Mouse (Mus musculus): ENCODE measurements around the gene Rpn1.

The Rpn1 gene

GRCm38 (mm10) chr6:88060602-88061001, 23.7 kb upstream of the Rpn1 start:
- peaks cover 37% of the 10 kb centered on the region for H3K4me1 ChIP-seq (replicated peaks; ENCODE audit: low read depth, low read length)
- no peaks in the 10 kb centered on the region for H3K9me3 ChIP-seq (ENCODE audit: low read length)
- H3K27me3 ChIP-seq (ENCODE audit: insufficient read depth, low read length): no peaks in the 10 kb centered on the region
- no peaks in the 10 kb centered on the region for H3K36me3 ChIP-seq (ENCODE audit: insufficient read depth, low read length)
- TF ChIP-seq CTCF (conservative IDR thresholded peaks at IDR 0.05; ENCODE audit: low read length): no peak
- TF ChIP-seq POU5F1 (IDR thresholded peaks at IDR 0.05; ENCODE audit: borderline replicate concordance, low read length): no peak
- TF ChIP-seq NANOG (IDR thresholded peaks at IDR 0.05; ENCODE audit: borderline replicate concordance, low read length): no peak
- no peak overlapping the region for H3K4me3 ChIP-seq (replicated peaks; ENCODE audit: low read length)

GRCm38 (mm10) chr6:88061406-88061805, 22.9 kb upstream of the Rpn1 start:
- peaks cover 30% of the 10 kb centered on the region for H3K4me1 ChIP-seq (replicated peaks; ENCODE audit: low read depth, low read length)
- peak; percentile 37 for TF ChIP-seq CTCF (conservative IDR thresholded peaks at IDR 0.05; ENCODE audit: low read length)
- no peak for TF ChIP-seq POU5F1 (IDR thresholded peaks at IDR 0.05; ENCODE audit: borderline replicate concordance, low read length)
- H3K9me3 ChIP-seq (ENCODE audit: low read length): no peaks in the 10 kb centered on the region
- H3K4me3 ChIP-seq (replicated peaks; ENCODE audit: low read length): no peak overlapping the region
- H3K27me3 ChIP-seq (ENCODE audit: insufficient read depth, low read length): no peaks in the 10 kb centered on the region
- no peaks in the 10 kb centered on the region for H3K36me3 ChIP-seq (ENCODE audit: insufficient read depth, low read length)

DNA sequence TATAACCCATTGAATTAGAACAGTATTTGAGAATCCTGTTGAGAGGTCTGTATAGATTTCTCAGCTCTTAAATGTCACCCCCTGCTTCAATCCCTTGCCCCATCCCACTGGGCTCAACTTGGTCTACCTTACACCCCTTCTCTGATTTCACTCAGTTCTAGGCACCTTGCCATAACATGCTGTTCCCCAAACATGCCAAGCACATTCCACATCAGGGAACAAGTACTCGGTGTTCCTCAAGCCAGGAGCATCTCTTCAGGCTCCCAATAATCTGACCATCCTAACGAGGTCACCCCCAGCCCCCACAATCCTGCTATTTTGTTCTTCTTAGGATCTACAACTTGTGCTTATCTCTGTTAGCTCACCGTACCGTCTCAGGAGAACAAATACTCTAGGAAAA, 21.9 kb upstream of the Rpn1 start:
- H3K27me3 ChIP-seq (ENCODE audit: insufficient read depth, low read length): no peaks in the 10 kb centered on the region
- peaks cover 30% of the 10 kb centered on the region for H3K4me1 ChIP-seq (replicated peaks; ENCODE audit: low read depth, low read length)
- H3K9me3 ChIP-seq (ENCODE audit: low read length): no peaks in the 10 kb centered on the region
- no peaks in the 10 kb centered on the region for H3K36me3 ChIP-seq (ENCODE audit: insufficient read depth, low read length)
- H3K4me3 ChIP-seq (replicated peaks; ENCODE audit: low read length): no peak overlapping the region
- TF ChIP-seq POU5F1 (IDR thresholded peaks at IDR 0.05; ENCODE audit: borderline replicate concordance, low read length): no peak
- no peak for TF ChIP-seq NANOG (IDR thresholded peaks at IDR 0.05; ENCODE audit: borderline replicate concordance, low read length)
- no peak for TF ChIP-seq CTCF (conservative IDR thresholded peaks at IDR 0.05; ENCODE audit: low read length)

DNA sequence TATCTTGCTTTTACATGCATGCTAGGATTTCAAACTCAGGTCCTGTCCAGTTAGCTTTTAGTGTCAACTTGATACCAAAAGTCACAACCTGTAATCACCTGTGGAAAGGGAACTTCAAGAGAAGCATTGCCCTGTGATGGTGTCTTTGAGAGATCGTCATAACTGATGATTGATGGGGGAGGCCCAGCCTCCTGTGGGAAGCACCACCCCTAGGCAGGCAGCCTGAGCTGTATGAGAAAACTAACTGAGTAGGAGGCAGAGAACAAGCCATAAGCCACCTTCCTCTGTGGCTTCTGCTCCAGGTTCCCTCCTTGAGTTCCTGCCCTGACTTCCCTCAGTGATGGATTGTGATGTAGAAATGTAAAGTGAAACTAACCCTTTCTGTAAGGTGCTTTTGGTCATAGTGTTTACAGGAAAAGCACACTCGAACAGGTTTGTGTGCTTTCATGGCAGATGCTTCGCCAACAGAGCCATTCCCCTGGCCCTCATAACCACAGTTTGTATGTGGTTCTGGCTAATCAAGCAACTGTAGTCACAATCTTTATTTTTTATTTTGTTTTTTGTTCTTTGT, 20.1 kb upstream of the Rpn1 start:
- Histone ChIP-seq H3K36me3 (ENCODE audit: insufficient read depth, low read length) (no peaks in the 10 kb centered on the region), H3K27me3 (ENCODE audit: insufficient read depth, low read length) (no peaks in the 10 kb centered on the region)
- TF ChIP-seq POU5F1 (IDR thresholded peaks at IDR 0.05; ENCODE audit: borderline replicate concordance, low read length) (no peak), CTCF (conservative IDR thresholded peaks at IDR 0.05; ENCODE audit: low read length) (no peak), NANOG (IDR thresholded peaks at IDR 0.05; ENCODE audit: borderline replicate concordance, low read length) (no peak)

GRCm38 (mm10) chr6:88065116-88065515, 19.2 kb upstream of the Rpn1 start:
- no peak for TF ChIP-seq POU5F1 (IDR thresholded peaks at IDR 0.05; ENCODE audit: borderline replicate concordance, low read length)
- TF ChIP-seq NANOG (IDR thresholded peaks at IDR 0.05; ENCODE audit: borderline replicate concordance, low read length): no peak
- no peak for TF ChIP-seq CTCF (conservative IDR thresholded peaks at IDR 0.05; ENCODE audit: low read length)
- H3K4me3 ChIP-seq (replicated peaks; ENCODE audit: low read length): no peak overlapping the region
- no peaks in the 10 kb centered on the region for H3K9me3 ChIP-seq (ENCODE audit: low read length)
- peaks cover 22% of the 10 kb centered on the region for H3K4me1 ChIP-seq (replicated peaks; ENCODE audit: low read depth, low read length)
- H3K27me3 ChIP-seq (ENCODE audit: insufficient read depth, low read length): no peaks in the 10 kb centered on the region
- no peaks in the 10 kb centered on the region for H3K36me3 ChIP-seq (ENCODE audit: insufficient read depth, low read length)

More for the DNA sequence above, 20.1 kb upstream of the Rpn1 start:
- no peaks in the 10 kb centered on the region for H3K9me3 ChIP-seq (ENCODE audit: low read length)
- H3K4me3 ChIP-seq (replicated peaks; ENCODE audit: low read length): no peak overlapping the region
- H3K4me1 ChIP-seq (replicated peaks; ENCODE audit: low read depth, low read length): peaks cover 27% of the 10 kb centered on the region

DNA sequence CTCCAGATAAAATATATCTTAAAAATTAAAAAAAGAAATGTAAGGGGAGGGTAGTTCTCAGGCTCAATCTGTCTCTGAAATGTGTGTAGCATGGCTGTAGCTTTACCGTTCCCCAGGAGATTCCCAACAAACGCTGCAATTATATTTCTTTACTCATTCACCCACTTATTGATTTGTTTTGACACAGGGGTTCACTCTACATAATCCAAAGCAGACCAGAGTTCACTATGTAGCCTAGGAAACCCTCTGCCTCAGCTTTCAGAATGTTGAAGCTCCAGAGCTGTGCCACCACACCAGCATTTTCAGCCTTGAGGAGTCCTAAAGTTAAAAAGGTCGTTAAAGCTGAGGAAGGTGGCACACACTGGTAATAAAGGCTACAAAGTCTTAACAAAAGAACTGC, 18.3 kb upstream of the Rpn1 start:
- Histone ChIP-seq H3K9me3 (ENCODE audit: low read length) (no peaks in the 10 kb centered on the region), H3K27me3 (ENCODE audit: insufficient read depth, low read length) (no peaks in the 10 kb centered on the region), H3K4me3 (replicated peaks; ENCODE audit: low read length) (no peak overlapping the region), H3K36me3 (ENCODE audit: insufficient read depth, low read length) (no peaks in the 10 kb centered on the region), H3K4me1 (replicated peaks; ENCODE audit: low read depth, low read length) (peaks cover 20% of the 10 kb centered on the region)
- TF ChIP-seq NANOG (IDR thresholded peaks at IDR 0.05; ENCODE audit: borderline replicate concordance, low read length) (no peak), CTCF (conservative IDR thresholded peaks at IDR 0.05; ENCODE audit: low read length) (no peak), POU5F1 (IDR thresholded peaks at IDR 0.05; ENCODE audit: borderline replicate concordance, low read length) (no peak)

- H3K27me3 ChIP-seq (ENCODE audit: insufficient read depth, low read length): no peaks in the 10 kb centered on the region
- H3K4me1 ChIP-seq (replicated peaks; ENCODE audit: low read depth, low read length): peaks cover 31% of the 10 kb centered on the region
- H3K36me3 ChIP-seq (ENCODE audit: insufficient read depth, low read length): no peaks in the 10 kb centered on the region
- no peak overlapping the region for H3K4me3 ChIP-seq (replicated peaks; ENCODE audit: low read length)
- TF ChIP-seq CTCF (conservative IDR thresholded peaks at IDR 0.05; ENCODE audit: low read length): no peak
- TF ChIP-seq NANOG (IDR thresholded peaks at IDR 0.05; ENCODE audit: borderline replicate concordance, low read length): no peak
- TF ChIP-seq POU5F1 (IDR thresholded peaks at IDR 0.05; ENCODE audit: borderline replicate concordance, low read length): no peak
- H3K9me3 ChIP-seq (ENCODE audit: low read length): no peaks in the 10 kb centered on the region
These were observed 16.6 kb upstream of the Rpn1 start for GRCm38 (mm10) chr6:88067722-88068121.

DNA sequence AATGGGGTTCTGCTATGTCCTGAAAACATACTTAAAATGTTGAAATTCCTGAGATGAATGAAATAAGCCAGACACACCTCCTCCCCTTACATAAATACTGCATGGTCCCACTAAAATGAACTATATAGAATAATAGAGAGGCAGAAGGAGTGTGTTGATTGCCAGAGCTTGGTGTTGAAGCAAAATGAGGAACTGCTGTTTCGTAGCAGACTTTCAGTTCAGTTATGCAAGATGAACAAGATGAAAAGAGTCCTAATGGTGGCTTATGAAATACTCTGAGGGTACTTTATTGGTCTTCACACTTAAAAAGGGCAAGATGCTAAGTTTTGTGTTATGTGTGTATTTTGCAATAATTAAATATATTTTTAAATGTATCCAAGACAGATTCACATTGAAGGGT, 15.5 kb upstream of the Rpn1 start:
- no peak for TF ChIP-seq CTCF (conservative IDR thresholded peaks at IDR 0.05; ENCODE audit: low read length)
- TF ChIP-seq POU5F1 (IDR thresholded peaks at IDR 0.05; ENCODE audit: borderline replicate concordance, low read length): no peak
- no peak for TF ChIP-seq NANOG (IDR thresholded peaks at IDR 0.05; ENCODE audit: borderline replicate concordance, low read length)

GRCm38 (mm10) chr6:88070468-88070867, 13.8 kb upstream of the Rpn1 start:
- Histone ChIP-seq H3K36me3 (ENCODE audit: insufficient read depth, low read length) (no peaks in the 10 kb centered on the region), H3K4me3 (replicated peaks; ENCODE audit: low read length) (no peak overlapping the region), H3K27me3 (ENCODE audit: insufficient read depth, low read length) (no peaks in the 10 kb centered on the region), H3K9me3 (ENCODE audit: low read length) (no peaks in the 10 kb centered on the region), H3K4me1 (replicated peaks; ENCODE audit: low read depth, low read length) (peaks cover 23% of the 10 kb centered on the region)
- TF ChIP-seq NANOG (IDR thresholded peaks at IDR 0.05; ENCODE audit: borderline replicate concordance, low read length) (no peak), POU5F1 (IDR thresholded peaks at IDR 0.05; ENCODE audit: borderline replicate concordance, low read length) (no peak), CTCF (conservative IDR thresholded peaks at IDR 0.05; ENCODE audit: low read length) (no peak)

More for the DNA sequence above, 15.5 kb upstream of the Rpn1 start:
- H3K4me1 ChIP-seq (replicated peaks; ENCODE audit: low read depth, low read length): peaks cover 34% of the 10 kb centered on the region
- H3K9me3 ChIP-seq (ENCODE audit: low read length): no peaks in the 10 kb centered on the region
- no peaks in the 10 kb centered on the region for H3K27me3 ChIP-seq (ENCODE audit: insufficient read depth, low read length)
- H3K4me3 ChIP-seq (replicated peaks; ENCODE audit: low read length): no peak overlapping the region
- no peaks in the 10 kb centered on the region for H3K36me3 ChIP-seq (ENCODE audit: insufficient read depth, low read length)

Measured in E14TG2a.4 (cell line).